Mouse (Mus musculus): ENCODE data around the gene Ireb2. TPM values are rescaled to one million over a fixed set of nuclear protein-coding genes. Genes with fewer than 3 reads are reported as not detected.
"Not testable (repeated sequence)": the region's sequence is repeated elsewhere in the genome, so short reads cannot be mapped to it uniquely, and the experiment has no call there.

Gene Ireb2
- 26.7 and 49.9 TPM in 2 replicates for polyA plus RNA-seq (2014; fragmentation: Nextera tagmentation; extraction: Ambion mirVana)

- peak; percentile 99 for ATAC-seq (ENCODE audit: low FRiP score, low TSS enrichment)
- peak within 1 kb of the TSS; percentile 97 for H3K9ac ChIP-seq (ENCODE audit: low read depth, low read length)
- WGBS, result under 1% methylated on average over 59 of the region's 72 CpGs
Measured at GRCm38 (mm10) chr9:54863363-54864281, at the start of gene Ireb2. Ireb2 (plus strand) TSS chr9:54863789.

GRCm38 (mm10) chr9:54816508-54817201, 46.9 kb upstream of the Ireb2 start:
- ATAC-seq (ENCODE audit: low FRiP score, low TSS enrichment), result no peak
- Histone ChIP-seq H3K27ac (ENCODE audit: low read depth, low read length) (no peak overlapping the region), H3K9ac (ENCODE audit: low read depth, low read length) (no peak overlapping the region), H3K27me3 (ENCODE audit: control insufficient read depth, insufficient read depth, low read length) (peaks cover 2% of the 10 kb centered on the region; the same call in 1 of the 2 replicates), H3K9me3 (ENCODE audit: control insufficient read depth, low read length) (no peaks in the 10 kb centered on the region), H3K4me2 (replicated peaks; ENCODE audit: low read depth, low read length) (no peak overlapping the region), H3K36me3 (ENCODE audit: control insufficient read depth, insufficient read depth, low read length) (no peaks in the 10 kb centered on the region), H3K4me1 (ENCODE audit: control insufficient read depth, insufficient read depth, low read length) (0 out of 2 replicates have a peak, but pooled peaks cover 2% of the 10 kb centered on the region), H3K4me3 (ENCODE audit: low read length) (no peak overlapping the region)
- 74% methylated on average over 10 of the region's 10 CpGs for WGBS

More at GRCm38 (mm10) chr9:54863363-54864281, at the start of gene Ireb2:
- H3K4me1 ChIP-seq (ENCODE audit: control insufficient read depth, insufficient read depth, low read length), result peaks cover 10% of the 10 kb centered on the region; the same call in 1 of the 2 replicates
- H3K4me2 ChIP-seq (replicated peaks; ENCODE audit: low read depth, low read length), result peak within 1 kb of the TSS; percentile 71
- no peaks in the 10 kb centered on the region for H3K27me3 ChIP-seq (ENCODE audit: control insufficient read depth, insufficient read depth, low read length)
- H3K4me3 ChIP-seq (ENCODE audit: low read length), result peak within 1 kb of the TSS; percentile 70
- peak within 1 kb of the TSS; percentile 94 for H3K27ac ChIP-seq (ENCODE audit: low read depth, low read length)
- H3K9me3 ChIP-seq (ENCODE audit: control insufficient read depth, low read length), result no peaks in the 10 kb centered on the region
- H3K36me3 ChIP-seq (ENCODE audit: control insufficient read depth, insufficient read depth, low read length), result peaks cover 30% of the 10 kb centered on the region

- H3K4me1 ChIP-seq (ENCODE audit: control insufficient read depth, insufficient read depth, low read length), result 0 out of 2 replicates have a peak, but pooled peaks cover under 1% of the 10 kb centered on the region
- no peaks in the 10 kb centered on the region for H3K9me3 ChIP-seq (ENCODE audit: control insufficient read depth, low read length)
- WGBS, result 56% methylated on average over 5 of the region's 5 CpGs
- H3K9ac ChIP-seq (ENCODE audit: low read depth, low read length), result no peak overlapping the region
- ATAC-seq (ENCODE audit: low FRiP score, low TSS enrichment), result peak; percentile 60; the same call in 1 of the 2 replicates
- no peak overlapping the region for H3K27ac ChIP-seq (ENCODE audit: low read depth, low read length)
- no peaks in the 10 kb centered on the region for H3K36me3 ChIP-seq (ENCODE audit: control insufficient read depth, insufficient read depth, low read length)
- H3K4me3 ChIP-seq (ENCODE audit: low read length), result no peak overlapping the region
- H3K4me2 ChIP-seq (replicated peaks; ENCODE audit: low read depth, low read length), result no peak overlapping the region
- peaks cover 2% of the 10 kb centered on the region; the same call in 1 of the 2 replicates for H3K27me3 ChIP-seq (ENCODE audit: control insufficient read depth, insufficient read depth, low read length)
Measured at GRCm38 (mm10) chr9:54821442-54822100, 42.0 kb upstream of the Ireb2 start.

GRCm38 (mm10) chr9:54829760-54830159, 33.8 kb upstream of the Ireb2 start:
- H3K36me3 ChIP-seq (ENCODE audit: control insufficient read depth, insufficient read depth, low read length), result no peaks in the 10 kb centered on the region
- no peak for ATAC-seq (ENCODE audit: low FRiP score, low TSS enrichment)
- no peak overlapping the region for H3K27ac ChIP-seq (ENCODE audit: low read depth, low read length)
- no peak overlapping the region for H3K4me3 ChIP-seq (ENCODE audit: low read length)
- no peaks in the 10 kb centered on the region for H3K9me3 ChIP-seq (ENCODE audit: control insufficient read depth, low read length)
- H3K4me1 ChIP-seq (ENCODE audit: control insufficient read depth, insufficient read depth, low read length), result no peaks in the 10 kb centered on the region
- WGBS, result 39% methylated on average over 2 of the region's 2 CpGs
- H3K9ac ChIP-seq (ENCODE audit: low read depth, low read length), result no peak overlapping the region
- H3K4me2 ChIP-seq (replicated peaks; ENCODE audit: low read depth, low read length), result no peak overlapping the region
- H3K27me3 ChIP-seq (ENCODE audit: control insufficient read depth, insufficient read depth, low read length), result no peaks in the 10 kb centered on the region

- no peak overlapping the region for H3K4me2 ChIP-seq (replicated peaks; ENCODE audit: low read depth, low read length)
- no peak overlapping the region for H3K9ac ChIP-seq (ENCODE audit: low read depth, low read length)
- no peak overlapping the region for H3K4me3 ChIP-seq (ENCODE audit: low read length)
- no peaks in the 10 kb centered on the region for H3K27me3 ChIP-seq (ENCODE audit: control insufficient read depth, insufficient read depth, low read length)
- 36% methylated on average over 3 of the region's 3 CpGs for WGBS
- no peaks in the 10 kb centered on the region for H3K9me3 ChIP-seq (ENCODE audit: control insufficient read depth, low read length)
- H3K4me1 ChIP-seq (ENCODE audit: control insufficient read depth, insufficient read depth, low read length), result no peaks in the 10 kb centered on the region
- no peak overlapping the region for H3K27ac ChIP-seq (ENCODE audit: low read depth, low read length)
- ATAC-seq (ENCODE audit: low FRiP score, low TSS enrichment), result peak; percentile 49; the same call in 1 of the 2 replicates
- H3K36me3 ChIP-seq (ENCODE audit: control insufficient read depth, insufficient read depth, low read length), result no peaks in the 10 kb centered on the region
Measured at GRCm38 (mm10) chr9:54830624-54831023, 33.0 kb upstream of the Ireb2 start.

GRCm38 (mm10) chr9:54833831-54834230, 29.8 kb upstream of the Ireb2 start:
- H3K27ac ChIP-seq (ENCODE audit: low read depth, low read length), result no peak overlapping the region
- H3K4me2 ChIP-seq (replicated peaks; ENCODE audit: low read depth, low read length), result no peak overlapping the region
- no peaks in the 10 kb centered on the region for H3K36me3 ChIP-seq (ENCODE audit: control insufficient read depth, insufficient read depth, low read length)
- H3K9me3 ChIP-seq (ENCODE audit: control insufficient read depth, low read length), result no peaks in the 10 kb centered on the region
- no peaks in the 10 kb centered on the region; the same call in 1 of the 2 replicates for H3K27me3 ChIP-seq (ENCODE audit: control insufficient read depth, insufficient read depth, low read length)
- no peak for ATAC-seq (ENCODE audit: low FRiP score, low TSS enrichment)
- no peak overlapping the region for H3K4me3 ChIP-seq (ENCODE audit: low read length)
- no peak overlapping the region for H3K9ac ChIP-seq (ENCODE audit: low read depth, low read length)
- 61% methylated on average over 1 of the region's 1 CpGs for WGBS
- H3K4me1 ChIP-seq (ENCODE audit: control insufficient read depth, insufficient read depth, low read length), result no peaks in the 10 kb centered on the region

GRCm38 (mm10) chr9:54835951-54836717, 27.5 kb upstream of the Ireb2 start:
- H3K4me2 ChIP-seq (replicated peaks; ENCODE audit: low read depth, low read length); H3K36me3 ChIP-seq (ENCODE audit: control insufficient read depth, insufficient read depth, low read length); H3K4me1 ChIP-seq (ENCODE audit: control insufficient read depth, insufficient read depth, low read length); H3K9me3 ChIP-seq (ENCODE audit: control insufficient read depth, low read length); H3K9ac ChIP-seq (ENCODE audit: low read depth, low read length); ATAC-seq (ENCODE audit: low FRiP score, low TSS enrichment); H3K27me3 ChIP-seq (ENCODE audit: control insufficient read depth, insufficient read depth, low read length); H3K27ac ChIP-seq (ENCODE audit: low read depth, low read length); H3K4me3 ChIP-seq (ENCODE audit: low read length): not testable (repeated sequence)
- 77% methylated on average over 6 of the region's 6 CpGs for WGBS

- no peaks in the 10 kb centered on the region for H3K4me1 ChIP-seq (ENCODE audit: control insufficient read depth, insufficient read depth, low read length)
- H3K9me3 ChIP-seq (ENCODE audit: control insufficient read depth, low read length), result no peaks in the 10 kb centered on the region
- WGBS, result 56% methylated on average over 7 of the region's 7 CpGs
- no peaks in the 10 kb centered on the region for H3K36me3 ChIP-seq (ENCODE audit: control insufficient read depth, insufficient read depth, low read length)
- no peak overlapping the region for H3K9ac ChIP-seq (ENCODE audit: low read depth, low read length)
- no peak overlapping the region for H3K4me2 ChIP-seq (replicated peaks; ENCODE audit: low read depth, low read length)
- no peak overlapping the region for H3K4me3 ChIP-seq (ENCODE audit: low read length)
- H3K27me3 ChIP-seq (ENCODE audit: control insufficient read depth, insufficient read depth, low read length), result no peaks in the 10 kb centered on the region; the same call in 1 of the 2 replicates
- no peak overlapping the region for H3K27ac ChIP-seq (ENCODE audit: low read depth, low read length)
- ATAC-seq (ENCODE audit: low FRiP score, low TSS enrichment), result no peak
Measured at GRCm38 (mm10) chr9:54837835-54838234, 25.8 kb upstream of the Ireb2 start.
